Mouse (Mus musculus) thymus, adult 2 months (tissue): ENCODE measurements around the gene Gcgr. TPM values are rescaled to one million over a fixed set of nuclear protein-coding genes. Genes with fewer than 3 reads are reported as not detected.
A peak's percentile ranks its signal among the peaks of the same experiment; 100 is the strongest.

Experiments used
- DNase-seq: peaks from one replicate; pipeline ENCODE4 v3.0.0; 2021
- H3K27ac ChIP-seq: fragments of 200-500 bp; 2 replicates; pipeline ENCODE4 v1.5.1; 2012; ENCODE audit warnings: low read length, control low read depth; ENCODE audit not compliant: control insufficient read depth, insufficient read depth
- H3K27me3 ChIP-seq: fragments of 200-500 bp; 2 replicates; pipeline ENCODE4 v1.6.1; 2012; ENCODE audit warnings: mild to moderate bottlenecking, low read length, moderate library complexity, mixed read lengths; ENCODE audit not compliant: control insufficient read depth, insufficient read depth
- H3K36me3 ChIP-seq: fragments of 200-500 bp; 2 replicates; pipeline ENCODE4 v1.6.1; 2012; ENCODE audit warnings: mild to moderate bottlenecking, low read length, moderate library complexity; ENCODE audit not compliant: control insufficient read depth, insufficient read depth
- H3K4me1 ChIP-seq: fragments of 200-500 bp; replicated peaks from 2 replicates; pipeline ENCODE4 v1.6.1; 2012; ENCODE audit warnings: low read length; ENCODE audit not compliant: control insufficient read depth, insufficient read depth
- H3K4me3 ChIP-seq: fragments of 200-500 bp; 2 replicates; pipeline ENCODE4 v1.5.1; 2012; ENCODE audit warnings: mild to moderate bottlenecking, low read length, control low read depth, moderate library complexity; ENCODE audit not compliant: control insufficient read depth, insufficient read depth
- CTCF ChIP-seq: fragments of 200-500 bp; IDR thresholded peaks from 2 replicates; pipeline ENCODE4 v1.5.1; 2012; ENCODE audit warnings: mild to moderate bottlenecking, control low read depth, low read length, moderate library complexity, borderline replicate concordance; ENCODE audit not compliant: control insufficient read depth, poor library complexity, insufficient read depth; ENCODE audit errors: extremely low read depth
- POLR2A ChIP-seq: fragments of 200-500 bp; IDR thresholded peaks from 2 replicates; pipeline ENCODE4 v1.6.1; 2012; ENCODE audit warnings: mild to moderate bottlenecking, low read length, control low read depth, moderate library complexity; ENCODE audit not compliant: control insufficient read depth, poor library complexity, insufficient read depth; ENCODE audit errors: extremely low read depth
- WGBS: fragments of 180-500 bp; shearing (Covaris S2); methylation state at CpG from one replicate; pipeline ENCODE4 v1.1.7; 2018; 5-methylcytosine and 5-hydroxymethylcytosine counted together
- polyA plus RNA-seq: library from polyadenylated mRNA; depleted of rRNA; stranded (reverse); fragments of >200 nt; gene quantifications from 2 replicates; pipeline ENCODE4 v1.2.3, GENCODE M21; 2012

Gcgr gene
- polyA plus RNA-seq, 1 experiment = 1.0 TPM

DNA sequence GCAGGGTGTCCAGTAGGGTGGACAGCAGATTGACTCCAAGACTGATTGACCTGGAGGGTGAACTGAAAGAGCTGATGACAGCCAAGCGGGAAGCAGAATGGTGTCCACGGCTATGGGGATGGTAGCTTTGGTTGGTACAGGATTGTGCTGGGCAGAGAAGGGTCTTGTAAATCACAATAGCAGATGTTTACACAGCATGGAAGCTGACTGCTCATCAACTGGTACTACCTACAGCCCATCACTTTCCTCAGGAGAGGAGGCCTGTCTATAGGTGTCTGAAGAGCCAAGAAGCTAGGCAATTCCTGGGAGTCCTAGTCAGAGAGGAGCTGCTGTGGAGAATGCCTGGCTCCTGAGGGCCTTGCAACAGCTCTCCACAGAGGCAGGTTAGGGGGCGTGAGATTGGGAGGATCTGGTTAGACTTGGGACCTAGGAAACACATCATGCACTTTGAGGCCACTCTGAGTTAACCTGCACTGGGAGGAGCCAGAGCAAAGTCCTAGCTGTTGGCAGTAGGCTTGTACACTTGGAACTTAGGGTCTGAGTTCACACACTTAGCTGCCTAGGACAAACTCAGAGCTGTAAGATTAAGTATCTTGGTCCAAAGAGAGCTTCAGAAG, 46.0 kb downstream of the Gcgr start:
- DNase-seq = no peak
- TF ChIP-seq CTCF = no peak
- H3K4me3 ChIP-seq = no peak overlapping the region
- H3K27ac ChIP-seq = no peak overlapping the region
- H3K27me3 ChIP-seq = no peaks in the 10 kb centered on the region
- peaks cover 19% of the 10 kb centered on the region for H3K36me3 ChIP-seq
- H3K4me1 ChIP-seq = peaks cover 21% of the 10 kb centered on the region
- 98% methylated on average over 3 of the region's 3 CpGs for WGBS

- Histone ChIP-seq H3K36me3 (peaks cover 19% of the 10 kb centered on the region), H3K4me3 (no peak overlapping the region), H3K27ac (no peak overlapping the region), H3K27me3 (no peaks in the 10 kb centered on the region), H3K4me1 (peaks cover 24% of the 10 kb centered on the region)
- DNase-seq = no peak
- WGBS = 72% methylated on average over 7 of the region's 7 CpGs
- no peak for TF ChIP-seq POLR2A
- TF ChIP-seq CTCF = peak; percentile 17; the same call in 1 of the 2 replicates
Measured at GRCm38 (mm10) chr11:120577211-120578023, 46.9 kb downstream of the Gcgr start.

GRCm38 (mm10) chr11:120578024-120578693, 47.7 kb downstream of the Gcgr start:
- Histone ChIP-seq H3K4me3 (no peak overlapping the region), H3K36me3 (peaks cover 19% of the 10 kb centered on the region), H3K27me3 (no peaks in the 10 kb centered on the region), H3K4me1 (peaks cover 26% of the 10 kb centered on the region), H3K27ac (no peak overlapping the region)
- TF ChIP-seq POLR2A = no peak
- no peak for TF ChIP-seq CTCF
- whole genome bisulfite sequencing = 87% methylated on average over 10 of the region's 10 CpGs
- no peak for DNase-seq

DNA sequence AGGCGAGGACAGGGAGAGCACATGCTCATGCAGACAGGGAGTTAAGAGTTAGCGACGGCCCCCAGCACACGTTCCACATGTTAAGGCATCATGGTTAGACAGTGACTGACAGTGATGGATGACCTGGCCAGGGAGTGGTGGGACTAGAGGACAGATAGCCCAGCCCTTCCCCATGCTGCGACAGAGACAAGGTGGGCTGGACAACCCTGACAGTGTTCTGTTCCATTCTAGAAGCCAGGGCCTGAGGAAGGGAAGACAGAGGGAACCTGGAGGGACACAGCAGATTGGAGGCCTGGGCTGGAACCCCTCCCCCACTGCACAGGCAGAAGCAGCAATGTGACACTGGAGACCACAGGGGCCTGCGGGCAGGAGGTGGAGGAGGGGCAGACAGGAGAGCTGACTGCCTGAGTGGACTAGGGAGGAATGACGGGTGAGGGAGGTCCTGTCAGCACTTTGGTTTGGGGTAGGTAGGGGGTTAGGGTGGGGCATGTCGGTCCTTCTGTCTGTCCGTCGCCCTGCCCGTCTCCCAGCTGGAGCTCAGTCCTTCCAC, 48.3 kb downstream of the Gcgr start:
- DNase-seq = peak; percentile 15
- 95% methylated on average over 11 of the region's 11 CpGs for WGBS
- Histone ChIP-seq H3K27ac (no peak overlapping the region), H3K4me3 (no peak overlapping the region), H3K27me3 (no peaks in the 10 kb centered on the region), H3K36me3 (peaks cover 19% of the 10 kb centered on the region), H3K4me1 (peaks cover 25% of the 10 kb centered on the region)
- TF ChIP-seq POLR2A = no peak
- TF ChIP-seq CTCF = no peak

- WGBS = 69% methylated on average over 15 of the region's 15 CpGs
- TF ChIP-seq POLR2A (no peak), CTCF (peak; percentile 77; the same call in 1 of the 2 replicates)
- Histone ChIP-seq H3K36me3 (peaks cover 19% of the 10 kb centered on the region), H3K27ac (no peak overlapping the region), H3K4me3 (peak overlapping the region; percentile 97), H3K27me3 (no peaks in the 10 kb centered on the region), H3K4me1 (peaks cover 23% of the 10 kb centered on the region)
- peak; percentile 84 for DNase-seq
Measured at GRCm38 (mm10) chr11:120579316-120580107, 49.0 kb downstream of the Gcgr start.
